Mouse (Mus musculus) spleen, postnatal 14 days (tissue): ENCODE measurements around the gene N4bp2.
"Not testable (repeated sequence)": the region's sequence is repeated elsewhere in the genome, so short reads cannot be mapped to it uniquely, and the experiment has no call there.

Experiments
- DNase-seq, 2 experiments: peaks; one replicate each; pipeline ENCODE4 v3.0.0; 2021 to 2022; ENCODE audit warnings: low spot score in 2 of 2

Gene N4bp2

GRCm38 (mm10) chr5:65764786-65765634, 1.7 kb downstream of the N4bp2 start:
- peak; percentile 73 to 76 for DNase-seq

GRCm38 (mm10) chr5:65765635-65765911, 2.3 kb downstream of the N4bp2 start:
- no peak for DNase-seq

DNA sequence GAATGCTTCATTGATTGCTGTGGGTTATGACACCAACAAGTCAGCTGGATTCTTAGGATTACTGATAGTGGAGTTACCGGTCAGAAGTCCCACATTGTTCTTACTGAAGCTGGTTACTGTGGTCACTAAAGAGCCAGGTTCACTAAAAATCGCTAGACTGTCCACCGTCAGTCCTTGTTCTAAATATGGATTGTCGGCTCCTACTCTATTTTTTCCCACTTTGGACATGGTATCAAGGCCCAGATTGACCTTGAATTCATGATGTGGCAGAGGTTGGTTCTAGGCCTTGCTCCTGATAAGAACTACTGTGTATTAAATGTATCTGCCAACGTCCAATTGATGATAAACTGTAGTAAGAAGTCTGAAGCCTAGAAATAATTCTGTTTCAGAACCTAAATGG, 4.7 kb downstream of the N4bp2 start:
- no peak for DNase-seq

- no peak for DNase-seq
Observed at GRCm38 (mm10) chr5:65770065-65770464, 6.7 kb downstream of the N4bp2 start.

- no peak for DNase-seq
Observed at GRCm38 (mm10) chr5:65770493-65770892, 7.2 kb downstream of the N4bp2 start.

GRCm38 (mm10) chr5:65773957-65774356, 10.6 kb downstream of the N4bp2 start:
- DNase-seq: not testable (repeated sequence)

- no peak for DNase-seq
Observed at GRCm38 (mm10) chr5:65776166-65776565, 12.8 kb downstream of the N4bp2 start.

DNA sequence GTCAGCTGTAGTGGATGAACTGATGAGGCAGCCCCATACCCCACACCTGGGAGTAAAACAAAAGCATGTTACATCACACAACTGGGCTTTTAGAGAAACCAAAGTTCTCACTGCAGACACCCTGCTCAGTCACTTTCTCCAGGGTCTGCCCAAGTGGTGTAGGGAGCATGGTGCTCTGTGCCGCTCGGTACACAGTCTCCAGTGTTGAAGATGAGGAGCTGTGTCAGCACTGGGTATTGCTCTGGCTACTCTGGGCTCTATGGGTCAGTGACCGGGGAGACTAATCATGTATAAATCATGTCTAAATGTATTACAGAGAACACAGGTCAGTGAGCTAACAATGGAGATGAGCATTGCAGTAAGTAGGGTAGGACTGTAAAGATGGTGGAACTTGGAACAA, 13.6 kb downstream of the N4bp2 start:
- DNase-seq: no peak

GRCm38 (mm10) chr5:65778986-65779385, 15.7 kb downstream of the N4bp2 start:
- DNase-seq: not testable (repeated sequence)

- DNase-seq: no peak
Observed at GRCm38 (mm10) chr5:65779401-65780063, 16.2 kb downstream of the N4bp2 start.

- DNase-seq: no peak
Observed at GRCm38 (mm10) chr5:65781147-65781715, 17.9 kb downstream of the N4bp2 start.

GRCm38 (mm10) chr5:65781769-65782715, 18.7 kb downstream of the N4bp2 start:
- DNase-seq: no peak

GRCm38 (mm10) chr5:65790604-65791225, 27.4 kb downstream of the N4bp2 start:
- DNase-seq: no peak

DNA sequence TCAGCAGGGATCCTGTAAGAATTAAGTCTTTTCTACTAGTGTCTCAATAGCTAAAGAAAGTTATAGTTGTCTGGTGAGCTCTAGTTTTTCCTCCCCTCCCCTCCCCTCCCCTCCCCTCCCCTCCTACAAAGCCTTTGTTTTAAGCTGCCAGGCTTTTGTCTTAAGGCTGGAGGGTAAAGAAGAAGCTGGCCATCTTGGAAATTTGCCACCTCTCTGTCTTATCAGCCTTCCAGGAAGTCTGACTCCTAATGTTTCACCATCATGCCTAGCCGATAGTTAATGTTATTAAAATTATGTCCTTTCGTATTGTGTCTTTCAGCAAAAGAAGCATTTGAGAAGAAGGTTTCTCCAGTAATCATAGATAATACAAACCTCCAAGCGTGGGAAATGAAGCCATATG, 30.9 kb downstream of the N4bp2 start:
- no peak for DNase-seq

- DNase-seq: no peak
Observed at GRCm38 (mm10) chr5:65794702-65795101, 31.4 kb downstream of the N4bp2 start.

GRCm38 (mm10) chr5:65795293-65795993, 32.1 kb downstream of the N4bp2 start:
- no peak for DNase-seq

- DNase-seq: no peak
Observed at GRCm38 (mm10) chr5:65795994-65796298, 32.6 kb downstream of the N4bp2 start.

DNA sequence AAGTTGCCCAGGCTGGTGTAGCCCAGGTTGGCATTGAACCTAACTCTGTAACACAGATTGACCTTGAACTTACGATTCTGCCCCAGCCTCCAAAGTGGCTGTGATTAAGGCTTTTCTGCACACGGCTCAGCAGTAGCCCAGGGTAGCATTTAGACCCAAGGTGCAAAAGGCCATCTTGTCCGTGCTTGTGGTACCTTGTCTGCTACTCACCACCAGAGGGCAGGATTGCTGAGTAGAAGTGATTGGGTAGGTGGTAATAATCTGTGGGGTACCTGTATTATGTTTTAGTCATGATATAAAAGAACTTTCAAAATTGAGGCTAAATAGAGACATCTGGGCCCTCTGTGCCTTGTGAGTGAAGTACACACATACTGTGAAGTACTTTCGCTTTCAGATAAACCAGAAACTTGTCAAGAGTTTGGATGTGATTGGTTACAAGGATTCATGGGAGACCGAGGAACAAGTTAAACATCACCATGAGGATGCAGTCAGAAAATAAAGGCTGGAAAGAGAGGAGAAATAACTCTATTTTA, 60.3 kb downstream of the N4bp2 start:
- DNase-seq: peak in 1 of 2 experiments; percentile 37

GRCm38 (mm10) chr5:65826476-65826875, 63.2 kb downstream of the N4bp2 start:
- no peak for DNase-seq

DNA sequence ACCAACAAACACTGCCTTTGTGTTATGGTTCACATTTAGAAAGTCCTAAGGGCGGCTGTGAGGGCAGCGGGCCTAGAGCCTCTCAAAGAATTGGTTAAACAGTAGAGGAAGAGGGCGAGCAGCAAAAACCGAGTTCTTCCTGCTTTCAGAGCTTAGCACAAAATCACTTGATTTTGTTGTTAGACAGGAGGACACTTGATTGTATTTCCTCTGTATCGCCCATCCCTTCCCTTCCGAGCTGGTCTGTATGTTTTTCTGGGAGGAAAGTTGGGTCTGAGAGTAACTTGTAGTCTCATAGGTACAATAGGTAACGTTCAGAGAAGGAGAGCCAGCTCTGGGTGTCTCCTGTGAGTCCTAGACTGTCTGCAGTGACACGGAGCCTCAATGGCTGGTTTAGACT, 63.8 kb downstream of the N4bp2 start:
- DNase-seq: no peak

DNA sequence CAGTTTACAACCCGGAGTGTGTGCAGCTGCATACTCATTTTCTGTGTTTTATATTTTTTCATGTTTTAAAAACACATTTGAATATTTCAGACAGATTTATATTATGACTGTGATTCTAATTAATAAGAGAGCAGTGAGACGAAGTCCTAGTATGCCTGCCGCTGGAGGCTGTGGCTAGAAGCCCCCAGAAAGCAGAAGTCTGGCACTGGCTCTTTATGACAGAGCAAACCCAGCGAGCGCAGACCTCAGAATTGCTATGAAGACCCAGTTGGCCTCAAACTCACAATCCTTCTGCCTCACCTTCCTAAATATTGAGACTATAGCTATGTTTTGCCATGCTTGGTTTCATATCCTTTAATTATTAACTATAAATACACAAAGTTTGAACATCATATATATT, 64.9 kb downstream of the N4bp2 start:
- DNase-seq: no peak
